Mouse (Mus musculus): ENCODE data around the gene Rpl31.

The Rpl31 gene

DNA sequence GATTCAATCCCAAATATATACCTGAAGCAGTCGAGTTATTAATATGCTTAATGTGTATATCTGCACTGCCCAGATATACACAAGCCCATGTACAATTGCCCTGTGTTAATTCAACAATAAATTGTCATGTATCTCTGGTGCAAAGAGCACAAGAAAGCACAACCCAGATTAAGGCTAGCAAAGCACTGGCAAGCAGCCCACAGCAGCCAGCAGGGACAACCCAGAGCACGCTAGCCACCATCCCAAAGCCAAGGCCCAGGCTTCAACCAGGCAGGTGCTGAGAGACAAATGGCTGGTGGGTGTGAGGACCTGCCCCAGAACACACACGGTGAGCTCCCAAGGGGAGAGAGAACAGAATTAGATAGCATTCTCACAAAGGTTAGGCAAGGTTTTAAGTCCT lies 18.8 kb downstream of the Rpl31 start:
- ChIA-PET POLR2A (interaction anchor here in 2 of 4 experiments (1.6 to 11.9 kb wide), 2 partner anchors 10 to 16 kb away, joined by 3 to 99 read pairs; partner anchors contain the start of gene Rpl31 (in 1 of the 2)), CTCF (interaction anchor here in 2 of 4 experiments (0.5 to 1.2 kb wide), 2 partner anchors 110 to 121 kb away, joined by 3 read pairs; no protein-coding TSS in a partner anchor)

DNA sequence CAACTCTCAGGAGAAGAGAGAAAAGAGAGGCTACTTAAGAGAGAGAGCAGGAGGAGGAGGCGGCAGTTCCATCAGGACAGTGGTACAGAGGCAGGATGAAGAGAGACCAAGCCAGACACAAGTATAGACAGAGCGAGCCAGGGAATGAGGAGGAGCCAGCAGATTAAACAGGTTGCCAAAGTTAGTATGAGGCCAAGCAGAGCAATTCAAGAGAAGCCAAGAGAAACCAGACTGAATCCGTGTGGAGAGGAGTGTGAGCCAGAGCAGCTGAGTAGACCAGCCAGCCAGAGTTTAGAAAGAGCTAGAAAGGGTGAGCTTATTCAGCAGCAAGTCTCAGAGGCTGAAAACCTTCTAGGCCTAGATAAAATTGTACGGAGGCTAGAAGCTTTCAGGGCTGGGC lies 19.9 kb downstream of the Rpl31 start:
- POLR2A ChIA-PET: interaction anchor here in 2 of 4 experiments (1.6 to 11.9 kb wide), 2 partner anchors 9 to 17 kb away, joined by 3 to 99 read pairs; partner anchors contain the start of gene Rpl31 (in 1 of the 2)
- CTCF ChIA-PET: no interaction called here

GRCm38 (mm10) chr1:39388163-39388562 lies 20.5 kb downstream of the Rpl31 start:
- POLR2A ChIA-PET: interaction anchor here in 1 of 4 experiments (11.9 kb wide), 1 partner anchor 17 kb away, joined by 99 read pairs; the partner anchor contains the start of gene Rpl31

GRCm38 (mm10) chr1:39389338-39389737 lies 21.7 kb downstream of the Rpl31 start:
- CTCF ChIA-PET: interaction anchor here in 2 of 4 experiments (0.5 to 1.2 kb wide), 2 partner anchors 11 to 42 kb away, joined by 3 read pairs; no protein-coding TSS in a partner anchor
- POLR2A ChIA-PET: interaction anchor here in 2 of 4 experiments (1.6 to 1.9 kb wide), 3 partner anchors 10 to 15 kb away, joined by 4 to 5 read pairs (median 4); no protein-coding TSS in a partner anchor

More at GRCm38 (mm10) chr1:39388163-39388562, 20.5 kb downstream of the Rpl31 start:
- CTCF ChIA-PET: no interaction called here

DNA sequence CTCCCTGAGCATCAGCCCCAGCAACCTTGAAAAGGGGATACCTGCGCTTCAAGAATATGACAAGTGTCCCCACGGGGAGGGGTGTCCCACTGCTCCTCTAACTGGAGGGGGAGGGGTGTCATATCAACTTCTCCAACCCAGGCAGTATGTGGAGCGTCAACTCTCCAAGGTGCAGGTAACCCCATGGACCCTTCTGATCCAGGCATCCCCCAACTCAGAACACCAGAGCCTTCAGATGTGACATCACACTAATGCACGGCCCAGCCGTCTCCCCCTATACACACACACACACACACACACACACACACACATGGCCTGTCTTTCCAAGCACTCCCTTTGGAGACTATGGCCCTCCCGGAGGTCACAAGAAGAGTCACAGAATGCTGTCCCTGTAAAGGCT lies 24.0 kb downstream of the Rpl31 start:
- ChIA-PET POLR2A (interaction anchor here in 1 of 4 experiments (1.4 kb wide), 1 partner anchor 139 kb away, joined by 3 read pairs; no protein-coding TSS in a partner anchor), CTCF (interaction anchor here (0.7 to 2.3 kb wide), 20 partner anchors 9 to 390 kb away, joined by 3 to 10 read pairs (median 4); no protein-coding TSS in a partner anchor)

DNA sequence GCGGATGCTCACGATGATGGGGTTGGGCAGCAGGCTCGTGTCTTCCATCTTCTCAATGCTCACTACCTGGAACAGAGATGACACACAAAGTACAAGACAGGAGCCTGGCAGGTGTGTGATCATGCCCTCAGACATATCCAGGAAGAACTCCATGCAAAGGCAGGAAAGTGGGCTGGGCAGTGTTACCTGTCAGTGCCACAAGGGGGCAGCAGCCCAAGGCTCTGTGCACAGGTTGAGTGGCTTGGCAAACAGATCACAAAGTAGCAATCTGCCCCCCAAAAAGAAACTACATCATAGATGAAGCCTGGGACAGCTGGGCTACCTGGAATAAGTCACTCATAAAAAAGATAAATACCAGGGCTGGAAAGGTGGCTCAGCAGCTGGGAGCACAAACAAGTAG lies 24.5 kb downstream of the Rpl31 start:
- ChIA-PET CTCF (interaction anchor here (0.7 to 2.3 kb wide), 24 partner anchors 9 to 530 kb away, joined by 3 to 10 read pairs (median 4); no protein-coding TSS in a partner anchor), POLR2A (interaction anchor here in 3 of 4 experiments (0.7 to 1.2 kb wide), 5 partner anchors 18 to 86 kb away, joined by 3 to 7 read pairs (median 3); partner anchors contain the start of gene Tbc1d8 (in 1 of the 3))

- POLR2A ChIA-PET: interaction anchor here in 3 of 4 experiments (0.5 to 1.8 kb wide), 10 partner anchors 14 to 687 kb away, joined by 3 to 8 read pairs (median 4); partner anchors contain the start of gene Tbc1d8 (in 1 of the 3)
- CTCF ChIA-PET: interaction anchor here (0.5 to 2.3 kb wide), 17 partner anchors 8 to 751 kb away, joined by 3 to 10 read pairs (median 4); no protein-coding TSS in a partner anchor
These were observed 25.7 kb downstream of the Rpl31 start for GRCm38 (mm10) chr1:39393217-39393867.

GRCm38 (mm10) chr1:39394096-39394495 lies 26.5 kb downstream of the Rpl31 start:
- CTCF ChIA-PET: interaction anchor here in 2 of 4 experiments (0.6 to 1.0 kb wide), 2 partner anchors 116 to 136 kb away, joined by 3 to 10 read pairs; no protein-coding TSS in a partner anchor
- POLR2A ChIA-PET: interaction anchor here in 1 of 4 experiments (0.9 to 1.8 kb wide), 4 partner anchors 14 to 22 kb away, joined by 3 to 8 read pairs (median 4); no protein-coding TSS in a partner anchor

GRCm38 (mm10) chr1:39394650-39395049 lies 27.0 kb downstream of the Rpl31 start:
- CTCF ChIA-PET: no interaction called here
- POLR2A ChIA-PET: interaction anchor here in 2 of 4 experiments (0.9 to 1.8 kb wide), 4 partner anchors 13 to 23 kb away, joined by 3 to 8 read pairs (median 4); no protein-coding TSS in a partner anchor

GRCm38 (mm10) chr1:39396347-39396746 lies 28.7 kb downstream of the Rpl31 start:
- CTCF ChIA-PET: interaction anchor here in 1 of 4 experiments (0.7 kb wide), 1 partner anchor 60 kb away, joined by 5 read pairs; no protein-coding TSS in a partner anchor
- POLR2A ChIA-PET: interaction anchor here in 2 of 4 experiments (0.6 to 1.5 kb wide), 6 partner anchors 10 to 47 kb away, joined by 3 to 7 read pairs (median 3); no protein-coding TSS in a partner anchor

- CTCF ChIA-PET: interaction anchor here in 1 of 4 experiments (0.6 kb wide), 1 partner anchor 39 kb away, joined by 3 read pairs; no protein-coding TSS in a partner anchor
- POLR2A ChIA-PET: no interaction called here
These were observed 30.6 kb downstream of the Rpl31 start for GRCm38 (mm10) chr1:39398284-39398683.

DNA sequence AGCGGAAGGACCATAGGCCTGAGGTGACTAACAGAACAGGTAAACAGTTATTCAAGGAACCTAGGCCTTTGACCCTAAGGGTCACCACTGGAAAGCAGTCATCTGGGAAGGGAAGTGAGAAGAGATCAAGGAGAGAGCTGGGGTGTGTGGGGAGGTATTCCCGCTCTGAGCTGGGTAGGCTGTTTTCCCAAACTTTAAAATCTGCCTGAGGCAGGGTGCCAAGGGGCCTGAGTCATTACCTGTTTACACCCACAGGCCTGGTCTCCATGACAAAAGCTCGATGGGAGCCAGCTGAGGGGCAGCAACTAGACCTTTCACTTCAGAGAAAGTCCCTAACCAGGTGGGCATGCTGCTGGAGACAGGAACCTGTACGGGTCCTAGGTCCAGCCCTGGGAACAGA lies 31.6 kb downstream of the Rpl31 start:
- POLR2A ChIA-PET: interaction anchor here in 1 of 4 experiments (0.8 kb wide), 1 partner anchor 22 kb away, joined by 3 read pairs; no protein-coding TSS in a partner anchor
- CTCF ChIA-PET: interaction anchor here in 3 of 4 experiments (0.6 to 1.2 kb wide), 3 partner anchors 9 to 621 kb away, joined by 3 to 7 read pairs (median 3); no protein-coding TSS in a partner anchor

DNA sequence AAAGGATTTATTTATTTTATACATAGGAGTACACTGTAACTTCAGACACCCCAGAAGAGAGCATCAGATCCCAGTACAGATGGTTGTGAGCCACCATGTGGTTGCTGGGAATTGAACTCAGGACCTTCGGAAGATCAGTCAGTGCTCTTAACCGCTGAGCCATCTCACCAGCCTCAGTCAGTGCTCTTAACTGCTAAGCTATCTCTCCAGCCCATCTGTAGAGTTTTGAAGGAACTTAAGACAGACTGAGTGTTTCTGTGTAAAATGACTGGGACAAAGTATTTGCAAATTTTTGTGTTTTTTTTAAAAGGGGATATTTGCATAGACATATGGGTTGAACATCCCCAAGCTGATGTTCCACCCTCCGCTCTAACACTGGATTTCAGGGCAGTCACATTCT lies 32.5 kb downstream of the Rpl31 start:
- POLR2A ChIA-PET: interaction anchor here in 1 of 4 experiments (0.5 to 1.2 kb wide), 4 partner anchors 13 to 85 kb away, joined by 3 to 4 read pairs (median 3); no protein-coding TSS in a partner anchor
- CTCF ChIA-PET: interaction anchor here in 2 of 4 experiments (1.0 to 1.4 kb wide), 3 partner anchors 10 to 128 kb away, joined by 3 read pairs; no protein-coding TSS in a partner anchor

DNA sequence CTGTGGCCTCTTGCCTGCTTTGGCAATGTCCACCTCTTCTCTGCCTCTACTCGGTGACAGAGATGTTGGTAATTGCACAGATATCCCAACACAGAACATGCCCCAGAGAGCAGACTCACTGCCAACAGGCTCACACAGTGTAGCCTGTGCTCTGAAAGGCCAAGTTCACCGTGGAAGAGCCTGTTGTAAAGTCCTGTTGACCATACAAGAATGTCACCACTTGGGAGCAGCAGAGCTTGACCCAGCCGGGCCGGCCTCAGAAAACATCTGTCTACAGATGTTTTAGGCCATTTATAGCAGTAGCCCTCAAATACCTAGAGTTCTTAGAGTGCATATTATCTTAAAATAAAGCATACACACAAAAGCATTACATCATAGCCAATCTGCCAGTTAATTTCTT lies 39.5 kb downstream of the Rpl31 start:
- ChIA-PET POLR2A (no interaction called here), CTCF (no interaction called here)

GRCm38 (mm10) chr1:39408123-39408522 lies 40.5 kb downstream of the Rpl31 start:
- CTCF ChIA-PET: interaction anchor here in 3 of 4 experiments (0.6 to 1.4 kb wide), 5 partner anchors 10 to 593 kb away, joined by 3 to 5 read pairs (median 3); no protein-coding TSS in a partner anchor
- POLR2A ChIA-PET: interaction anchor here in 2 of 4 experiments (0.6 to 1.6 kb wide), 5 partner anchors 14 to 547 kb away, joined by 3 to 5 read pairs (median 3); no protein-coding TSS in a partner anchor

DNA sequence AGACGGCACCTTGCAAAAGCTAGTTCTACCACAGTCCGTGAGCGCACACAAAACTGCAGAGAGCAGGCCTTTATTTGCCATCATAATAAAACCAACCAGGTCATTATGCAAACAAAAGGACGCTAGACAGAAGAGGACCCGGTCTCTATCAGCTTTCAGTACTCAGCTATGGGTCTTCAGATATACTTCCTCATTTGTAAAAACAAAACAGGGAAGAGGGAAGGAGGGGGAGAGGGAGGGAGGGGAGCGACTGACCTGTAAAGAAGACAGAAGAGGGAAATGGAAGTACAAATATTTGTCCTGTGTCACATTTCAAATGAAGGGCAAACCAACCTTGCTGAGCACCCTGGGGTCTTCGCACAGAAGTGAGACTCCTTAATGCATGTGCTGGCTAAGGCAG lies 41.0 kb downstream of the Rpl31 start:
- CTCF ChIA-PET: interaction anchor here in 3 of 4 experiments (0.6 to 1.4 kb wide), 5 partner anchors 9 to 592 kb away, joined by 3 to 5 read pairs (median 3); no protein-coding TSS in a partner anchor
- POLR2A ChIA-PET: interaction anchor here in 2 of 4 experiments (0.6 to 1.6 kb wide), 6 partner anchors 14 to 546 kb away, joined by 3 to 5 read pairs (median 3); no protein-coding TSS in a partner anchor

GRCm38 (mm10) chr1:39410085-39410821 lies 42.6 kb downstream of the Rpl31 start:
- CTCF ChIA-PET: no interaction called here
- POLR2A ChIA-PET: interaction anchor here in 2 of 4 experiments (1.0 to 1.6 kb wide), 2 partner anchors 16 to 38 kb away, joined by 3 read pairs; no protein-coding TSS in a partner anchor

- ChIA-PET CTCF (interaction anchor here (0.5 to 2.2 kb wide), 11 partner anchors 9 to 114 kb away, joined by 3 to 8 read pairs (median 4); no protein-coding TSS in a partner anchor), POLR2A (interaction anchor here in 3 of 4 experiments (0.6 to 4.3 kb wide), 8 partner anchors 9 to 416 kb away, joined by 3 to 20 read pairs (median 3); no protein-coding TSS in a partner anchor)
These were observed 50.2 kb downstream of the Rpl31 start for GRCm38 (mm10) chr1:39417817-39418216.

Measured in embryonic stem cell, embryonic (primary cell).